Mouse (Mus musculus) embryo, embryonic 11 days (tissue): Measurements from ENCODE around the gene Rrp1b.
"Not testable (repeated sequence)": the region's sequence is repeated elsewhere in the genome, so short reads cannot be mapped to it uniquely, and the experiment has no call there.

Source experiments
- DNase-seq: peaks from one replicate; pipeline ENCODE4 v3.0.0-alpha.2; 2015

The Rrp1b gene

GRCm38 (mm10) chr17:32091364-32092240 lies 55.7 kb downstream of the Rrp1b start:
- peak; percentile 93 for DNase-seq

- no peak for DNase-seq
These were observed 56.3 kb downstream of the Rrp1b start for GRCm38 (mm10) chr17:32092241-32092619.

GRCm38 (mm10) chr17:32092895-32093294 lies 57.0 kb downstream of the Rrp1b start:
- DNase-seq, result no peak

GRCm38 (mm10) chr17:32097676-32098075 lies 61.8 kb downstream of the Rrp1b start:
- no peak for DNase-seq

- not testable (repeated sequence) for DNase-seq
These were observed 63.0 kb downstream of the Rrp1b start for GRCm38 (mm10) chr17:32098905-32099304.

- no peak for DNase-seq
These were observed 63.7 kb downstream of the Rrp1b start for GRCm38 (mm10) chr17:32099574-32099942.

GRCm38 (mm10) chr17:32099943-32100586 lies 64.2 kb downstream of the Rrp1b start:
- DNase-seq, result peak; percentile 89

- no peak for DNase-seq
These were observed 67.2 kb downstream of the Rrp1b start for GRCm38 (mm10) chr17:32103054-32103453.

GRCm38 (mm10) chr17:32106358-32106757 lies 70.5 kb downstream of the Rrp1b start:
- no peak for DNase-seq

- DNase-seq, result no peak
These were observed 72.0 kb downstream of the Rrp1b start for GRCm38 (mm10) chr17:32107877-32108276.

- DNase-seq, result not testable (repeated sequence)
These were observed 72.6 kb downstream of the Rrp1b start for GRCm38 (mm10) chr17:32108320-32109011.

GRCm38 (mm10) chr17:32109201-32109940 lies 73.5 kb downstream of the Rrp1b start:
- no peak for DNase-seq

GRCm38 (mm10) chr17:32110424-32110823 lies 74.5 kb downstream of the Rrp1b start:
- no peak for DNase-seq

- no peak for DNase-seq
These were observed 75.3 kb downstream of the Rrp1b start for GRCm38 (mm10) chr17:32110980-32111780.
